ENCODE assay signal across 13 mouse cellular contexts in the genomic region with DNA sequence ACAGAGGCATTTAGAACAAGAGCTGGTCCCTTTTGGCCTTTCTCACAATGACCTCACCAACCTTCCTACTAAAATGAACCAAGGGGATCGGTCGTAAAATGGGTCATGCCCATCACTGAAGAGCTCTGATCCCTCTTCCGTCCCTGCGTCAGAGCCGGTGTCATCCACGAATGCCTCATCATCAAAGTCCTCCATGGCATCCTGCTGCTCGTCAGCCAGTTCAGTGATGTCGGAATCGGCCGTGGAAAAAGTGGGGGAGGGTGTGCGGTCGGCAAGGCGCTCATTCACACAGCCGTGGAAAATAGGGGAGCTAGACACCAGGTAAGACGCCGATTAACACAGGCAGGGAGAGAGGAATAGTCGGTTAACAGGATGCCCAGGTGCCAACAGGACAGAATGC. TPM values are rescaled to one million over a fixed set of nuclear protein-coding genes. Genes with fewer than 3 reads are reported as not detected.
DNase-seq lines count a peak whose midpoint lies in the region; ATAC-seq lines count a peak whose summit lies in the region.
"Had no signal": no experiment of that assay in that cellular context is flagged by ENCODE, and none has a peak within 500 bp of the region (broad histone marks: within the 10 kb centered on the region; RNA-seq: fewer than 3 reads in every experiment).

No protein-coding gene starts in this region.

- DNase-seq in cerebellum, adult 11 months = peak; percentile 20
- DNase-seq in cerebellum, adult 8-10 months = no peak
- DNase-seq in right cerebral cortex, adult 2 months (ENCODE audit: low spot score in 2 of 2) = peak; percentile 35 to 41
- DNase-seq in right cerebral cortex, postnatal 25 days = no peak
- DNase-seq in lung, postnatal 25 days (ENCODE audit: low spot score) = no peak
- no peak for DNase-seq in spleen, postnatal 14 days (ENCODE audit: low spot score in 2 of 2)
- DNase-seq: adrenal gland, adult 2 months; gastrocnemius, postnatal 10 days; heart, postnatal 14 days; lung, postnatal 10 days had no signal

- no peak overlapping the region for H3K4me3 ChIP-seq in hindbrain, embryonic 16.5 days (ENCODE audit: low read length)
- H3K4me3 ChIP-seq: limb, embryonic 13.5 days had no signal

- H3K36me3 ChIP-seq in hindbrain, embryonic 16.5 days (ENCODE audit: control insufficient read depth, insufficient read depth, low read length) = peaks cover 59% of the 10 kb centered on the region

- 36% methylated on average over 17 of the region's 17 CpGs for WGBS in hindbrain, embryonic 16.5 days

- H3K4me2 ChIP-seq in hindbrain, embryonic 16.5 days (ENCODE audit: low read length) = no peak overlapping the region
- H3K4me2 ChIP-seq: limb, embryonic 13.5 days had no signal

- peak; percentile 37; the same call in 1 of the 2 replicates for ATAC-seq in hindbrain, embryonic 16.5 days
- ATAC-seq in monocyte, adult 5-6 weeks (replicated peaks; ENCODE audit: insufficient number of reproducible peaks, low FRiP score, low TSS enrichment, poor library complexity, severe bottlenecking) = no peak

- H3K27me3 ChIP-seq in hindbrain, embryonic 16.5 days (replicated peaks; ENCODE audit: control insufficient read depth, insufficient read depth, low read length) = no peaks in the 10 kb centered on the region
- H3K27me3 ChIP-seq: limb, embryonic 13.5 days had no signal

- no peaks in the 10 kb centered on the region for H3K9me3 ChIP-seq in hindbrain, embryonic 16.5 days (ENCODE audit: control insufficient read depth, low read length)
- H3K9me3 ChIP-seq: limb, embryonic 13.5 days had no signal

- H3K9ac ChIP-seq in hindbrain, embryonic 16.5 days (ENCODE audit: low read depth, low read length) = no peak overlapping the region
- H3K9ac ChIP-seq: limb, embryonic 13.5 days had no signal

- H3K4me1 ChIP-seq in hindbrain, embryonic 16.5 days (ENCODE audit: control insufficient read depth, insufficient read depth, low read depth, low read length) = peaks cover 12% of the 10 kb centered on the region

- peak overlapping the region; percentile 69 for H3K27ac ChIP-seq in hindbrain, embryonic 16.5 days (ENCODE audit: low read depth, low read length)
- H3K27ac ChIP-seq: limb, embryonic 13.5 days had no signal

RNA-seq across cellular contexts. Expression of a gene that starts 53.9 kb away (rescaled TPM):
- 122 and 123 TPM in 2 replicates for polyA plus RNA-seq in hindbrain, embryonic 16.5 days (2015; fragmentation: Nextera tagmentation; extraction: Ambion mirVana)
- 68.2 to 81.0 TPM (median 69.9 TPM) in 3 replicates for total RNA-seq in monocyte, adult 5-6 weeks (2017)

Comparison
In these comparisons a context has a peak if more than half of its experiments do, and no peak if none do; other contexts are left out.
1. DNase-seq: peak in cerebellum, adult 11 months (single experiment) and right cerebral cortex, adult 2 months (2 of 2); none in cerebellum, adult 8-10 months (single experiment), right cerebral cortex, postnatal 25 days (single experiment), lung, postnatal 25 days (single experiment) and spleen, postnatal 14 days (0 of 2).